Mouse (Mus musculus): ENCODE data around the gene Lrrc3. TPM values are rescaled to one million over a fixed set of nuclear protein-coding genes. Genes with fewer than 3 reads are reported as not detected.

Lrrc3 gene
- total RNA-seq, 2 experiments from 2014 or later: 5.0 to 5.2 TPM

- DNase-seq (ENCODE audit: extremely low spot score in 1 of 2, low spot score in 1 of 2): peak in 1 of 2 experiments; percentile 53
These were observed 23.4 kb downstream of the Lrrc3 start for GRCm38 (mm10) chr10:77878985-77879384.

GRCm38 (mm10) chr10:77869651-77870050 lies 32.7 kb downstream of the Lrrc3 start:
- DNase-seq (ENCODE audit: extremely low spot score in 1 of 2, low spot score in 1 of 2): no peak

- DNase-seq (ENCODE audit: extremely low spot score in 1 of 2, low spot score in 1 of 2): no peak
These were observed 34.8 kb downstream of the Lrrc3 start for GRCm38 (mm10) chr10:77867546-77867945.

GRCm38 (mm10) chr10:77864762-77865143 lies 37.6 kb downstream of the Lrrc3 start:
- DNase-seq (ENCODE audit: extremely low spot score in 1 of 2, low spot score in 1 of 2): no peak

DNA sequence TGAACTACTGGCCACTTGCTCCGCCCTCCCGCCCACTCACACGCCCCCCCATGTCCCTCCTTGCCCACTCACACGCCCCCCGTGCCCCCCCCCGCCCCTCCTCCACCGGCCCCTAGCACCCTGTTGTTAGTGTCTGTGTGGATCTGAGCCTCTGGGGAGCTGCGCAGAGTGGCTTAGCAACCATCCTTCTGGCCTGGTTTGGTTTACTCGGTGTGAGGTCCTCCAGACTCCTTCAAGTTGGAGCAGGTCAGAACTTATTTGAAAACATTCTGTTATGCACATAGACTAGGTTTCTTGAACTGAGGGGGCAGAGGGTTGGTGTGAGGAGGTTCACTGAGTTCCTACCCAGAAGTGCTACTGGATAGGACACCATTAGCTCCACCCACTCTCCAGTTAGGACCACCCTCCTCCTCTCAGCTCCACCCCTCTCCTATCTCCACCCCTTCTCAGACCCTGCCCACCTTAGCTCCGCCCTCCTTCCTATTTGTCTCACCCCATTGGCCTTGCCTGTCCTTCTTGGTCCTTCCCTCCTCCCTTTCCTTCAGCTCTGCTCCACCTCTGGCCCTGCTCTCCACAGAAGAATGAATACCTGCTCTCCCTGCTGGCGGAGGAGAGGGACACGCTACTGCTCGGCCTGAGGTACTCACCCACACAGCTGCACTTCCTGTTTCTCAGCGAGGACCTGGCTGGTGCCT lies 38.1 kb downstream of the Lrrc3 start:
- DNase-seq (ENCODE audit: extremely low spot score in 1 of 2, low spot score in 1 of 2): no peak

GRCm38 (mm10) chr10:77861675-77862074 lies 40.7 kb downstream of the Lrrc3 start, which contains the start of gene Gm3285:
Gene Gm3285, plus strand, starts transcription at chr10:77861975.
- no peak for DNase-seq (ENCODE audit: extremely low spot score in 1 of 2, low spot score in 1 of 2)

DNA sequence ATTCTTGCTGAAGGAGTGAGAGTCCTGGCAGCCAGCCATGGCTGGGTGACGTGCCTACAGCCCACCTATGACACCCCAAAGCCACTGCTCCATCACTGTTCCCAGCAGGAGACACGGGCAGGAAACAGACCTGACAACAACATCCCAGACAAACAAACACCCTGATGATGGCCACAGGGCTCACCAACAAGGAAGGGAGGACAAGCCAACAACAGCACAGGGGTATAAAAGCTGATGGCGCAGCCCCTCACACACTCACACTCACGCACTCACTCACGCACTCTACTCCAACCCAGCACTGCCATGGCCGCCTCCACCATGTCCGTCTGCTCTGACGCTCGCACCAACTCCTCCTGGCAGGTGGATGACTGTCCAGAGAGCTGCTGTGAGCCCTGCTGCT lies 49.8 kb downstream of the Lrrc3 start, which contains the start of gene Gm10318:
TSS of gene Gm10318 (plus strand) at position 301 of the 400 bp plus-strand sequence.
- DNase-seq (ENCODE audit: extremely low spot score in 1 of 2, low spot score in 1 of 2): no peak

Other genes with a start within 250 kb of the Lrrc3 start
- gene Tspear, start 216.0 kb downstream of the Lrrc3 start, total RNA-seq (2021): not detected
- gene Gm19402, start 211.8 kb downstream of the Lrrc3 start, total RNA-seq (2021): not detected
- not detected for gene Gm9508, start 205.3 kb downstream of the Lrrc3 start, total RNA-seq (2021)
- gene Gm10272, start 195.9 kb downstream of the Lrrc3 start, total RNA-seq (2021): not detected
- not detected for gene Gm10024, start 191.1 kb downstream of the Lrrc3 start, total RNA-seq (2021)
- not detected for gene Gm10142, start 186.7 kb downstream of the Lrrc3 start, total RNA-seq (2021)
- not detected for gene Krtap12-1, start 181.9 kb downstream of the Lrrc3 start, total RNA-seq (2021)
- not detected for gene Gm10100, start 176.1 kb downstream of the Lrrc3 start, total RNA-seq (2021)
- gene Gm18596, start 159.9 kb downstream of the Lrrc3 start, total RNA-seq (2021): not detected
- not detected for gene Gm9736, start 151.2 kb downstream of the Lrrc3 start, total RNA-seq (2021)
- not detected for gene Gm3233, start 142.9 kb downstream of the Lrrc3 start, total RNA-seq (2021)
- gene Gm3238, start 131.2 kb downstream of the Lrrc3 start, total RNA-seq (2021): not detected
- gene Gm7138, start 125.6 kb downstream of the Lrrc3 start, total RNA-seq (2021): not detected
- gene Gm3250, start 120.0 kb downstream of the Lrrc3 start, total RNA-seq (2021): not detected
- gene Gm7137, start 114.3 kb downstream of the Lrrc3 start, total RNA-seq (2021): not detected
- not detected for gene Gm9639, start 107.5 kb downstream of the Lrrc3 start, total RNA-seq (2021)
- not detected for gene Gm19668, start 103.4 kb downstream of the Lrrc3 start, total RNA-seq (2021)
- gene Gm9507, start 90.7 kb downstream of the Lrrc3 start, total RNA-seq (2021): not detected
- not detected for gene Gm2696, start 87.9 kb downstream of the Lrrc3 start, total RNA-seq (2021)
- not detected for gene Krtap10-4, start 75.4 kb downstream of the Lrrc3 start, total RNA-seq (2021)
- not detected for gene Krtap10-10, start 66.6 kb downstream of the Lrrc3 start, total RNA-seq (2021)
- gene Gm36176, start 55.7 kb downstream of the Lrrc3 start, total RNA-seq (2021): not detected
- gene Gm10318, start 49.7 kb downstream of the Lrrc3 start, total RNA-seq (2021): not detected
- gene Gm3285, start 40.6 kb downstream of the Lrrc3 start, total RNA-seq (2021): not detected
- gene Trpm2, start 68.0 kb upstream of the Lrrc3 start, total RNA-seq (2021): 10 to 100 TPM; 33.2 to 40.4 TPM
- gene 1810043G02Rik, start 76.0 kb upstream of the Lrrc3 start, total RNA-seq (2021): 10 to 100 TPM; 31.3 to 39.8 TPM
- gene Pfkl, start 107.5 kb upstream of the Lrrc3 start, total RNA-seq (2021): 100 to 1,000 TPM; 205 to 206 TPM
- under 1 TPM in 1 of 2 experiments, not detected in 1; 0.22 TPM for gene Dnmt3l, start 139.4 kb upstream of the Lrrc3 start, total RNA-seq (2021)
- gene Aire, start 141.1 kb upstream of the Lrrc3 start, total RNA-seq (2021): under 1 TPM; 0.16 to 0.27 TPM
- gene Icosl, start 166.8 kb upstream of the Lrrc3 start, total RNA-seq (2021): 1 to 10 TPM; 5.4 to 8.8 TPM

Measured in layer of hippocampus, postnatal 25 days (tissue).